Mouse (Mus musculus) thymus, postnatal 36 days (tissue): Measurements from ENCODE around the gene Gja4.

Experiments
- DNase-seq, 2 experiments: peaks; one replicate each; pipeline ENCODE4 v3.0.0; 2022; ENCODE audit warnings: mixed read lengths in 2 of 2

Gene Gja4

DNA sequence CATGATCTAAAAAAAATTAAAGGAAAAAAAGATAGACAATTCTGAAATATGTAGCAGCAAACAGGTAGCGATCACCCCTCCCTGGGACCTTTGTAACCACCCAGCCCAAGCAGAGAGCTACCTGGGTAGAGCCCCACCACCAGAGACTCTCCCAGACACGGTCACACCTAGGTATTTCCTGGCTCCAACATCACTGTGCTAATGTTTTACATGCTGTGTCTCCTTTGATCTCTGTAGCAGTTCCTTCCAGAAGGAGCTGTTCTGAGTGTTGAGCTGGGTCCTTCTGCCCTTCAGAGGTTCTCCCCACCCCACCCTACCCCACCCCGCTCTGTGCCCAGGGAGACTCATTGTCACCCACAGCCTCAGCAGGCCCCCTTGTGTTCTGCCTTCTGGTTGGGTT is 9.8 kb upstream of the Gja4 start:
- DNase-seq: no peak

DNA sequence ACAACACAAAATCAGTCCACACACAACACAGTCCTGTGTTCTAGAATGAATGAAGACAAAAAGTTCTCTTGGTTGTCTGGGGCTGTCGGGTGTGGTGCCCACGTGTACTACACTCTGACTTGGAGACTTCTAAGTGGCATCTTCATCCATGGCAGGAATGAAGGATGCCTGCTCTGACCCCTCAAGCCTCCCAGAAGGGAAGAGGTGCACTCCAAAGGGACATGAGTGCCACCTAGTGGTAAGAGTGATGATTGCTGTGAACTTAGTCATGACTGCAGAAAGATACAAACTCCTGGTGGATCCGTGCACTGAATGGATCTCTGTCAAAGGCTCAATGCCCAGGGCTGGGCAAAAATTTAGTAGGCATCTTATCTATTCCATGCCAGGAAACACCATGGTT is 5.8 kb upstream of the Gja4 start:
- peak in 1 of 2 experiments; percentile 16 for DNase-seq

DNA sequence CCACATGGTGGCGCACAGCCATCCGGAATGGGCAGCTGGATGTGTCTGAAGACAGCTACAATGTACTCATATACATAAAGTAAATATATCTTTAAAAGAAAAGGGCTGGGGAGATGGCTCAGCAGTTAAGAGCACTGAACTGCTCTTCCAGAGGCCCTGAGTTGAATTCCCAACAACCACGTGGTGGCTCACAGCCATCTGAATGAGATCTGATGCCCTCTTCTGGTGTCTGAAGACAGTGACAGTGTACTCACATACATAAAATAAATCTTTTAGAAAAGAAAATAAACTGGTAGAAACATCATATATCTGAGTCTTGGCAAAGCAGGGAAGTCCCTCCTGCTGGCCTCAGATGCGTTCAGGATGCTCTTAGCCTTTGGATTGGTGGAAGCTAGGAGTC is 3.3 kb upstream of the Gja4 start:
- DNase-seq: no peak

DNA sequence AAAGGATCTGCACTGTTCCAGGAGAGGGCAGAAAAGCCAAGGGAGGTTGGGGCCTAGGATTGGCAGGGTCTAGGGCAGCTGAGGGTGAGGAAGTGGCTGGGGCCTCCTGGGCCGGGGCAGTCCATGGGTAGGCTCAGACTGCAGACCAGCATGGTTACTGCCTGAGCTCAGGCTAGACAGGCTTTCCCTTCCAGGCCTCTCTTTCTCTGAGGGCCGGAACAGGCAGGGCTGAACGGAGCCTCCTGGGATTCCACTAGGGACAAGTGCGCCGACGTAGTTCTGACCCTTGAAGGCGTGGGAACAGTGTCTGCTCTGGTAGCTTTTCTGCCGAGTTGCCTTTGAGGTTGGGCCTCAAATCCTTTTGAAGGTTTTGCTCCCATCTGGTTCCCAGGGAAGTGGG is 1.9 kb upstream of the Gja4 start:
- no peak for DNase-seq

DNA sequence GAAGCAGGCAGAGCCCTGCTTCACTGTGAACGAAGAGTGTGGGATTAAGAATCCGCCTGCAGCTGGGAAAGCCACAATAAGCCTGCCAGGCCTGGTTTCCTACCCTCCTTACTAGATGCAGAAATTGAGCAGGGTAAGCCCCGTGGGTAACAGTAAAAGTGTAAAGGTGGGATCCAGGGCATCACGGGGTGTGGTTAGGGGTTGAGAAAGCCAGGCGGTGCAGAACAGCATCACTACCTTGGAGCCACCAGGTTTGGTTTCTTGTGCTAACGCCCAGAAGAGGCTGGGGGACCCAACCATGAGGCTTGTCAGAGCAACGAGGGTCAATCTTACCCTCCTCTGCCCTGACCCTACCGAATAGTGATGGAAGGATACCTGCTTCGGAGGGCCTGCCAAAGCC is 746 bp upstream of the Gja4 start:
- no peak for DNase-seq

DNA sequence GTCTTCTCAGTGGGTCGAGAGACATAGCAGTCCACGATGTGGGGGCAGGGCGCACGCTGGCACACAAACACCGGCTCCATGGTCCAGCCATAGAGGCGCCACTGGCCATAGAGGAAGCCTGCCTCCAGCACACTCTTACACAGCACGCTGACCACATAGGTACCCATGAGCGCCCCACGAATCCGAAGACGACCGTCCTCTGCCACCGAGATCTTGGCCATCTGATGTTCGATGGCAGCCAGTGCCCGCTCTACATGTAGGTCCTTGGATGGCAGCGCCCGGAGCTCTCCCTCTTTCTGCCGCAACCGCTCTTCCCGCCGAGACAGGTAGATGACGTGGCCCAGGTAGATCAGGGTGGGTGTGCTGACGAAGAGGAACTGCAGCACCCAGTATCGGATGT is 1.5 kb downstream of the Gja4 start:
- DNase-seq: no peak

DNA sequence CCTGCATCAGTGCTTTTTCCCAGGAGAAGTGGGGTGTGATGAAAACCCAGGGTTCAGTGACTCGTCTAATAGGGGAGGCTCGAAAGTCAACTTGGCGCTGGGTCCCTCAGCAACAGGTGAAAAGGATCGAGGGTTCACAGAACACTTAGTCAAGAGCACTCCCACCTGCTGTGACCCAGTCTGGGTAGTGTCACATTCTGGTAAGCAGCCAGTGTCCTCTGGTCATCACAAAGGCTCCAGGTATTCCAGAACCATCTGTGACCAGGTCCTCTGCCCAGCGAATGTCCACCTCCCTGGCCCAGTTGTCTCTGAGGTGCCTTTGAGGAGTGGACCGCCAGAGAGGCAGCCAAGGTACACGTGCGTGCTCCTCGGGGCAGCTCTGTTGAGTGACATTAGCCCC is 2.3 kb downstream of the Gja4 start:
- DNase-seq: no peak

DNA sequence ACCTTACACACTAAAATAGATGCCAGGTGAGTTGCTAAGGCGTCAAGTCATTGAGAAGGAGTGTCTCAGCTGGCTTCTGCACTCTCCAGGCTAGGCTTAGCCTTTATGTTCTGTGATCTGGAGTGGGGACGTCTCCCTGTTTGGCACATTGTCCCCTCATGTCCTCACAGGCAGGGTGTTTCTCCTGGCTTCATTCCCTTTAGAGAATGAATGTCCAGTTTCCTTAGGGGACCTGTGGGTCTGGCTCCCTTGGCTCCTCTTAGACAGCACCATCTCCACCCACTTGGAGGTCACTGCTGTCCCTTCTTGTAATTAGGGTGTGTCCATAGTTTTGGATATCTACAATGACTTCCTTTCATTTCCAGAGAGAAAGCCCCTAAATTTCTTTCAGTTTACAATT is 6.9 kb downstream of the Gja4 start:
- DNase-seq: no peak

DNA sequence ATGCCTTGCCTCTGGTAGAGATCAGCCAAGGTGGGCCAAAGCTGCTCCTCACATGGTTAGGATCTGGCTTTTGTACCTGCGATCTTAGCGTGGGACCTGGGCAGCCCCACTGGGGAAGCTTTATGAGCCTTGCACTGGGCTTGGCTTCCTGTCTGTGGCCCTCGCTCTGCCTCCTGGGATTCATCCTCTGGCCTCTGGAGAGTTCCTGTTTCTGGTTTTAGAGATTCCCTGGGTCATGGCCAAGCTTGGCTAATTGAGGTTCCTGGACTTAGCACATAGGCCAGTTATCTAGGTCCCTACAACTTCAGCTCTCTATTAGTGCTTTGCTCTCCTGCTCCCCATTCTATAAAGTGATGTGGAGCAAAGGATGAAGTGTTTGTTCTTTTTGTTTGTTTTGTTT is 10.0 kb downstream of the Gja4 start:
- DNase-seq: no peak

DNA sequence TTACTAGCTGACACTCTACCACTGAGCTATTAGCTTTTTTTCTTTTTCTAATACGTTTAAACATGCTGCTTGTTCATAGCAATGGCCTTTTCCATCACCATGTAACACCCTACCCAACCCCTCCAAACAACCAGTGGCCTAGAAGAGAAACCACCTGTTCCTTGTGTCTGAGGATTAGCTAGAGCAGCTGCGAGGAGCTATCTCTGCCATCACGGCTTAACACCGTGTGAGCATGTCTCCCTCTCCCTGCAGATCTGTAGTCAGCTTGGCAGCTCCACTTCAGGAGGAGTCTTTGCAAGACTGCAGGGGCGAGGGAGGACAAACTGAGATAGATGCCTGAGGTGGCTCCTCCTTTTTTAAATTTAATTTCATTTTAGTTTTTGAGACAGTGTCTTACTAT is 13.3 kb downstream of the Gja4 start:
- no peak for DNase-seq

DNA sequence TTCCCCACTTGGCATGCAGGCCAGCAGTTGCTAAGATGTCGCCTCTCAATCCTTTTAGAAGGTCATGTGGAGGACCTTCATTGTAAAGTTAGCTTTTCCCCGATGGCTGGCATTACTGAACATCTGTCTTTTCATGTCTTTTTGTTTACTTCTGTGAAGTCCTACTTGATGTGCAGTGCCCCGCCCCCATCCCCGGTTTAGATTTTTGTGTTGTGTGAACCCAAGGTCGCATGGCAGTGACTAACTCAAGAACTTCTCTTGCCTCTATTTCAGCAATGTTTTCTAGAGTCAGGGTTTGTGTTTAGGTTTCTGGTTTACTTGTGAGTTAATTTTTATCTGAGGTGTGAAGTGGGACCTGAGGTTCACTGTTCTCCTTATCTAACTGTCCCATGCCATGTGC is 21.2 kb downstream of the Gja4 start:
- no peak for DNase-seq

DNA sequence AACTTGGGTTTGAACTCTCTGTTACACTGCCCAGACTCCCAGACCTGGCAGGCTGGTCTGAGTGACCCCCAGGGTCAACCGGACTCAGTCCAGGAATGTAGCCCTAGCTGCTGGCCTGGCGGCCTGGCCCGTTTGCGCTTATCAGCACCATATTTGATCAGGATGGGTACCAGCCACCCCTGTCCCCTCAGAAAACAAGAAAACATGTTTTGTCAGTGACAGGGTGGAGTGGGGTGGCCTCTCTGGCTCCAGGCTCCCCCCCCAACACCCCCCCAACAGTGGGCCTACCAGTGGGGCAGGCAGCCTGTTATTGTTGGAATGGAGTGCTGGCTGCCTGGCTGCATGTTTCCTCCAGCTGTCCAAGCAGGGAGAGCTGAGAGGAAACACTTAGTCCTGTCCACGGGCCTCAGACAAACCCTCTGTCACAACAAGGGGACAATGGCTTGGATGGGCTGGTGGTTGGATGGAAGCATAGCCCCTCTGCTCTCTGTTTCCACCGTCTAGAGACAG is 24.7 kb downstream of the Gja4 start:
- no peak for DNase-seq

DNA sequence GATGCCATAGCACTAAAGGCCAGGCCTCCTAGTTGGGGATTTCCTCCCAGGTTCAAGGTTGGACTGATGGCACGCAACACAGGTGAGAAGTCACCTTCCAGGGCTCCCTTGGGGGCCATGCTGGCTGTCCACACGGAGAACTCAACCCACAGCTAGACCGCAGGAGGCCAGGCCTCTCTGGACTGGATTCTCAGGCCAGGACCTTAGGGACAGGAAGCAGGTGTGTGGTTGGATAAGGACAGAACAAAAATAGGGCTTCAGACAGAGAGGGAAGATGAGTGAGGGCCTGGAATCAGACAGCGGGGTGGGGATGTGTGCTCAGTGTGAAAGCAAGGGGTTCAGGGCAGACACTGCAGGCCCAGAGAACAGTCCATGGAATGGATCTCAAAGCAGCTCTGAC is 26.9 kb downstream of the Gja4 start:
- DNase-seq: no peak

DNA sequence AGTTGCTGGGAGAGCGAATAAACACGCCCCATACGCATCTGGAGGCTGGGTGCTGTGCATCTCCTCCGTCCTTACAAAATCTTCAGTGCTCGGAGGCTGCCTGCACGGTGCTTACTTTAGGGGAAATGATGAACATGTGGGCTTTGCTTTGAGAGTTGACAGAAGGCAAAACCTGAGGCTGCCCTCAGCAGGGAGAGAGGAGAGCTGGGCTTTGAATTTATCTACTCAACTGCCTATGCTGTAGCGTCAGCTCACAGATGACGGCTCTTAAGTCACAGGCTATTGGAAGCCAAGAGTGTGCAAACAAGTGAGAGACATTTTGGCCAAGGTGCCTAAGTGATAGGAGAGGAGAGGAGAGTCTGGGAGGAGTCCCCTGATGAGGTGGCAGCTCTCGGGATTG is 34.6 kb downstream of the Gja4 start:
- DNase-seq: no peak

DNA sequence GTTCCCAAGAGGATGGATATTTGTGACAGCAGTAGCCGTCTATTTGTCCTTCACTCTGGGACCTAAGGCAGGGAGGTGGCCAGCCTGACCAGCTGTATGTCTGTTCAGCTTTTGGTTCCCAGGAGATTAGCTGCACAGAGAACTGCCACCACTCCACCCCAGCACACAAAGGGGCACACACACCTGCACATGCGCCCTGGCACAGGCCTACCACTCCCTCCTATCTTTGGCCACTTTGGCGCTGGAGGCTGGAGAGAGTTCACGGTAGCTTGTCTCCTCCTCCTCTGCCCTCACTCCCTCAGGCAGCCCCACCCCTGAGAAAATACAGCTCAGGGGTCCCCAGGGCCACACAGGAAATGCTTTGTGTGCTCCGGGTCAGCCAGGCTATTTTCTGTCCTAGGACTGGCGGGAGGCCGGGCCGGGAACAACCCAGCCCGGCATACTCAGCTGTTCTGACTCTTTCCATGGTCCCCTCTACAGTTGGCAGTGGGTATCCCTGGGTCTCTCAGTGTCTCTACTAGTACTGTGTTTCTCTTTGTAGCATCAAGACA is 35.3 kb downstream of the Gja4 start:
- no peak for DNase-seq

DNA sequence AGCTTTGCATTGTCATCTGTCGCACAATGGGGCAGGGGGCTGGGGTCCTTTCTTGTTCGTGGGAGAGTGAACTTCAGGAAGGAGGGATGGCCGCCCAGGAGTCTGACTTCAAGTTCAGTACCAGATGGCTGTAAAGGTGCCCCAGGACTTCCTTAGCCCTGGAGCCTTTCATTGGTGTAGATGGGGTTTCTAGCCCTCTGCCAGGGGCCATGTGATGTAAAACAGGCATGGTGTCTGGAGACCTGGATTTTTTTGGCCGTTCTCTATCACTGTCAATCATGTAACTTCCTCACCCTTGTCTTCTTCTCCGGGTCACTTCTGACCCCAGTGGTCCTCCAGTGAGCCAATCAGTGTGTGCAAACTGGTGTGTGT is 49.7 kb downstream of the Gja4 start:
- no peak for DNase-seq

DNA sequence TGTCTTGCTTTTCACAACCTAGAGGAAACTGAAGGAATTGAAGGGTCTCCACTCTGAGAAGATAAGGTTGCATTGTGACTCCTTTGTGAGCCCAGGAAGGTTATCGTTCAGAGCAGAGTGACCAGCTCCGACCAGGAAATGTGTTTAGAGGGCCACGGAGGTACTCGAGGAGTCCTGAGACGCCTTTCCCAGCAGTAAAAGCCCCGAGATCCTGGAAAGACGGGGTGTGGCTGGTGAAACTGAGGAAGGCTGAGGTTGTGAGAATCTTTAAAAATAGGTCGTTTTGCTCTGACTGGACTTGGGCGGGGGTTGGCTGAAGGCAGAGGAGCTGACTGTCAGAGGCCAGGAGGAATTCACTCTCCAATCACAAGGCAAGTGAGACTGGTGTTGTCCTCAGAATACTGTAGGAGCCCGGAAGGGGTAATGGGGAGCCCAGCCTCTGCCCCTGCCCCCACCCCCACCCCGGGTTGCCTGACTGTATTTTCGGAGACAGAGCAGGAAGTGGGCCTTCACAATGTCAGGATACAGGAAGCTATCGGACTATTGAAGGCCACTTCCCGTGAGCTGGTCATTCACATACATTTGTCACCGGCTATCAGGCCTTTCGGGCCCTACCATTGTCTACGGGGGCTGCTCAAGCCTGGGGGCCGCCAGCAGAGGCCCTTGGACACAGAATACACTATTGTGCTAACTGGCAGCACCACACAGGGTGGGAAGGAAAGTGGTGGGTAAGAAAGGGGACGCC is 50.2 kb downstream of the Gja4 start:
- no peak for DNase-seq

DNA sequence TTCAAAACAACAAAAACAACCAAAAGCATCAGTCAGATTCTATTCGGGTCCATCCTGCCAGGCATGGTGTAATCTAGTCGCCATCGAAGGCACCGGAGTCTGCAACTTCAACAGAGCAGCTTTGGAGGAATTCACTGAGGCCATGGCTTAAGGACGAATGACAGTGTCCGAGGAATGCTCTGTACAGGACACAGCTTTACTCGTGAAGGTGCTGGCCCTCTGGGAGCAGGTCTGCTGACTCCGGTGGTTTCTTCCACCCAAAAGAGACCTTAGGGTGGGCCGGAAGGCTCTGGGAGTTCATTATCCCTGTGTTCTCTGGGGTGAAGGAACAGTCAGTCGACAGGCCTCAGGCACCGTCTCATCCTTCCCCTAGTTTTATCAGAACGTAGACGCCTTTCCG is 52.2 kb downstream of the Gja4 start:
- no peak for DNase-seq
